Mouse (Mus musculus) myocyte (in vitro differentiated cells): ENCODE measurements around the gene Rptn. TPM values are rescaled to one million over a fixed set of nuclear protein-coding genes. Genes with fewer than 3 reads are reported as not detected.

Experiments used
- H3K27me3 ChIP-seq: one replicate; pipeline ENCODE4 v1.6.1; 2011; ENCODE audit not compliant: control insufficient read depth, insufficient read depth, insufficient read length
- H3K36me3 ChIP-seq: one replicate; pipeline ENCODE4 v1.6.1; 2011; ENCODE audit not compliant: control insufficient read depth, insufficient read depth
- H3K4me2 ChIP-seq: one replicate; pipeline ENCODE4 v1.6.1; 2011; ENCODE audit warnings: low read depth, control low read depth
- H3K4me3 ChIP-seq: one replicate; pipeline ENCODE4 v1.5.1; 2011; ENCODE audit warnings: mild to moderate bottlenecking, control low read depth, moderate library complexity
- H3K79me2 ChIP-seq: one replicate; pipeline ENCODE4 v1.6.1; 2011; ENCODE audit not compliant: control insufficient read depth, insufficient read depth
- H3ac ChIP-seq: one replicate; pipeline ENCODE4 v1.6.1; 2011; ENCODE audit not compliant: control insufficient read depth, insufficient read length
- CEBPB ChIP-seq: IDR thresholded peaks from 2 replicates; pipeline ENCODE4 v1.6.1; 2011; ENCODE audit warnings: mild to moderate bottlenecking, moderate library complexity; ENCODE audit not compliant: poor library complexity, insufficient read depth, severe bottlenecking
- E2F4 ChIP-seq: IDR thresholded peaks from one replicate; pipeline ENCODE4 v1.6.1; 2011; ENCODE audit warnings: mild to moderate bottlenecking, control low read depth, moderate library complexity; ENCODE audit not compliant: insufficient read depth
- MAX ChIP-seq: IDR thresholded peaks from one replicate; pipeline ENCODE4 v1.6.1; 2011; ENCODE audit warnings: low read depth, mild to moderate bottlenecking, control low read depth
- MYOD1 ChIP-seq, 3 experiments: IDR thresholded peaks; one replicate each; pipeline ENCODE4 v1.6.1; 2011; ENCODE audit warnings: control low read depth in 2 of 3, low read depth in 2 of 3, mild to moderate bottlenecking in 2 of 3, moderate library complexity in 1 of 3; ENCODE audit not compliant: insufficient read length in 2 of 3, control insufficient read depth in 1 of 3
- MYOG ChIP-seq, 3 experiments: IDR thresholded peaks; one replicate each; pipeline ENCODE4 v1.6.1; 2011; ENCODE audit warnings: control low read depth in 2 of 3, low read depth in 2 of 3, mild to moderate bottlenecking in 2 of 3; ENCODE audit not compliant: insufficient read length in 2 of 3, control insufficient read depth in 1 of 3, insufficient read depth in 1 of 3
- POLR2A ChIP-seq: IDR thresholded peaks from one replicate; pipeline ENCODE4 v1.6.1; 2011; ENCODE audit warnings: low read depth, mild to moderate bottlenecking, control low read depth, moderate library complexity; ENCODE audit not compliant: insufficient read length
- POLR2AphosphoS2 ChIP-seq: IDR thresholded peaks from one replicate; pipeline ENCODE4 v1.6.1; 2011; ENCODE audit warnings: low read depth, control low read depth; ENCODE audit not compliant: insufficient read length
- REST ChIP-seq: IDR thresholded peaks from one replicate; pipeline ENCODE4 v1.6.1; 2011; ENCODE audit warnings: mild to moderate bottlenecking, control low read depth, moderate library complexity; ENCODE audit not compliant: insufficient read depth, insufficient read length
- SRF ChIP-seq: IDR thresholded peaks from one replicate; pipeline ENCODE4 v1.6.1; 2011; ENCODE audit warnings: low read depth; ENCODE audit not compliant: control insufficient read depth, insufficient read length
- TCF12 ChIP-seq: IDR thresholded peaks from one replicate; pipeline ENCODE4 v1.6.1; 2011; ENCODE audit warnings: mild to moderate bottlenecking, control low read depth; ENCODE audit not compliant: poor library complexity, insufficient read depth, severe bottlenecking
- TCF3 ChIP-seq: IDR thresholded peaks from one replicate; pipeline ENCODE4 v1.6.1; 2011; ENCODE audit warnings: low read depth, control low read depth; ENCODE audit not compliant: insufficient read length
- USF1 ChIP-seq: IDR thresholded peaks from one replicate; pipeline ENCODE4 v1.6.1; 2011; ENCODE audit warnings: low read depth, mild to moderate bottlenecking, control low read depth, moderate library complexity
- polyA plus RNA-seq: library from polyadenylated mRNA; unstranded; fragments of >200 nt; fragmentation: generic; extraction: Trizol; gene quantifications from one replicate; pipeline ENCODE4 v1.2.1, GENCODE M21; 2012; ENCODE audit warnings: missing spikeins

The Rptn gene
- polyA plus RNA-seq, 1 experiment = not detected

GRCm38 (mm10) chr3:93403936-93404335, 10.4 kb downstream of the Rptn start:
- no peaks in the 10 kb centered on the region for H3K36me3 ChIP-seq
- H3ac ChIP-seq = no peak overlapping the region
- H3K79me2 ChIP-seq = no peaks in the 10 kb centered on the region
- H3K4me3 ChIP-seq = no peak overlapping the region
- no peaks in the 10 kb centered on the region for H3K27me3 ChIP-seq
- H3K4me2 ChIP-seq = no peak overlapping the region
- TF ChIP-seq MAX = no peak
- no peak for TF ChIP-seq MYOG (IDR thresholded peaks at IDR 0.05; ENCODE audit: control insufficient read depth in 1 of 3, insufficient read depth in 1 of 3, insufficient read length in 2 of 3, low read depth in 2 of 3)
- TF ChIP-seq REST = no peak
- no peak for TF ChIP-seq POLR2AphosphoS2
- TF ChIP-seq MYOD1 (IDR thresholded peaks at IDR 0.05; ENCODE audit: control insufficient read depth in 1 of 3, insufficient read length in 2 of 3, low read depth in 2 of 3) = no peak
- TF ChIP-seq E2F4 = no peak
- no peak for TF ChIP-seq CEBPB
- TF ChIP-seq USF1 = no peak
- TF ChIP-seq POLR2A = no peak
- TF ChIP-seq TCF12 = no peak
- no peak for TF ChIP-seq SRF
- TF ChIP-seq TCF3 = no peak

- H3ac ChIP-seq = no peak overlapping the region
- H3K27me3 ChIP-seq = no peaks in the 10 kb centered on the region
- H3K79me2 ChIP-seq = no peaks in the 10 kb centered on the region
- no peak overlapping the region for H3K4me3 ChIP-seq
- TF ChIP-seq REST = no peak
- no peak for TF ChIP-seq MYOD1 (IDR thresholded peaks at IDR 0.05; ENCODE audit: control insufficient read depth in 1 of 3, insufficient read length in 2 of 3, low read depth in 2 of 3)
- no peak for TF ChIP-seq POLR2AphosphoS2
- no peak for TF ChIP-seq POLR2A
- no peak for TF ChIP-seq E2F4
- no peak for TF ChIP-seq SRF
- TF ChIP-seq USF1 = no peak
- no peaks in the 10 kb centered on the region for H3K36me3 ChIP-seq
- H3K4me2 ChIP-seq = no peak overlapping the region
Observed at GRCm38 (mm10) chr3:93406992-93407391, 13.5 kb downstream of the Rptn start.

GRCm38 (mm10) chr3:93411905-93412304, 18.4 kb downstream of the Rptn start:
- Histone ChIP-seq H3K79me2 (no peaks in the 10 kb centered on the region), H3K4me3 (no peak overlapping the region), H3K27me3 (no peaks in the 10 kb centered on the region), H3ac (no peak overlapping the region), H3K36me3 (no peaks in the 10 kb centered on the region), H3K4me2 (no peak overlapping the region)
- no peak for TF ChIP-seq MYOG (IDR thresholded peaks at IDR 0.05; ENCODE audit: control insufficient read depth in 1 of 3, insufficient read depth in 1 of 3, insufficient read length in 2 of 3, low read depth in 2 of 3)
- no peak for TF ChIP-seq REST
- no peak for TF ChIP-seq USF1
- no peak for TF ChIP-seq E2F4
- TF ChIP-seq POLR2A = no peak
- TF ChIP-seq TCF3 = no peak
- TF ChIP-seq TCF12 = no peak
- no peak for TF ChIP-seq POLR2AphosphoS2
- no peak for TF ChIP-seq CEBPB
- TF ChIP-seq MYOD1 (IDR thresholded peaks at IDR 0.05; ENCODE audit: control insufficient read depth in 1 of 3, insufficient read length in 2 of 3, low read depth in 2 of 3) = no peak
- no peak for TF ChIP-seq MAX
- no peak for TF ChIP-seq SRF

GRCm38 (mm10) chr3:93431673-93432072, 38.2 kb downstream of the Rptn start:
- H3K27me3 ChIP-seq = peaks cover 6% of the 10 kb centered on the region
- no peaks in the 10 kb centered on the region for H3K36me3 ChIP-seq
- no peak overlapping the region for H3K4me2 ChIP-seq
- TF ChIP-seq TCF3 (no peak), USF1 (no peak), MYOG (IDR thresholded peaks at IDR 0.05; ENCODE audit: control insufficient read depth in 1 of 3, insufficient read depth in 1 of 3, insufficient read length in 2 of 3, low read depth in 2 of 3) (no peak), E2F4 (no peak), SRF (no peak), POLR2AphosphoS2 (no peak), REST (no peak), MYOD1 (IDR thresholded peaks at IDR 0.05; ENCODE audit: control insufficient read depth in 1 of 3, insufficient read length in 2 of 3, low read depth in 2 of 3) (no peak), TCF12 (no peak), CEBPB (no peak), MAX (no peak), POLR2A (no peak)
- H3ac ChIP-seq = no peak overlapping the region
- no peak overlapping the region for H3K4me3 ChIP-seq
- H3K79me2 ChIP-seq = no peaks in the 10 kb centered on the region

GRCm38 (mm10) chr3:93442030-93442429, 48.5 kb downstream of the Rptn start, which contains the start of gene Tchh:
TSS of gene Tchh (plus strand) at chr3:93442330.
- TF ChIP-seq MYOD1 (IDR thresholded peaks at IDR 0.05; ENCODE audit: control insufficient read depth in 1 of 3, insufficient read length in 2 of 3, low read depth in 2 of 3) (no peak), TCF3 (no peak), REST (no peak), POLR2A (no peak), TCF12 (no peak), POLR2AphosphoS2 (no peak), USF1 (no peak), CEBPB (no peak), E2F4 (no peak)
- Histone ChIP-seq H3K27me3 (peaks cover 25% of the 10 kb centered on the region), H3K4me3 (no peak within 1 kb of the TSS), H3K36me3 (no peaks in the 10 kb centered on the region), H3K4me2 (no peak within 1 kb of the TSS), H3K79me2 (no peaks in the 10 kb centered on the region), H3ac (no peak within 1 kb of the TSS)
